Mouse (Mus musculus) urinary bladder, postnatal 10 days (tissue): ENCODE results near the gene Steap3.
A peak's percentile ranks its signal among the peaks of the same experiment; 100 is the strongest.

ENCODE experiments used
- DNase-seq: peaks from one replicate; pipeline ENCODE4 v3.0.0; 2022; ENCODE audit warnings: low spot score

Steap3 gene

DNA sequence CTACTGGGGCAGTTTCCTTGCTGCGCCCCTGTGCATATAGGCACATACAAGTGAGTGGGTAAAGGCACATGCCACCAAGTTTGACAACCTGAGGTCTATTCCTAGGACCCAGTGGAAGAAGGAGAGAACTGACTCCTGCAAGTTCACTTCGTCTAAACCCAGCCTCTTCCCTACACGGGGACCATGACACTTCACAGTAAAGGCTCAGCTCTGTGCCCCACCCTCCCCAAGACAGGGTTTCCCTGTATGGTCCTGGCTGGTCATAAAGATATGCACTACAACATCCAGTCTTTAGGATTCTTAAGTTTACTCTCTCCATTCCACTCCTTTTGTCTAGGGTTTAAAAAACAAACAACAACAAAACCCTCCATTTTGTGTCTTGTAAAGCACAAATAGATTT, 21.9 kb downstream of the Steap3 start:
- no peak for DNase-seq

DNA sequence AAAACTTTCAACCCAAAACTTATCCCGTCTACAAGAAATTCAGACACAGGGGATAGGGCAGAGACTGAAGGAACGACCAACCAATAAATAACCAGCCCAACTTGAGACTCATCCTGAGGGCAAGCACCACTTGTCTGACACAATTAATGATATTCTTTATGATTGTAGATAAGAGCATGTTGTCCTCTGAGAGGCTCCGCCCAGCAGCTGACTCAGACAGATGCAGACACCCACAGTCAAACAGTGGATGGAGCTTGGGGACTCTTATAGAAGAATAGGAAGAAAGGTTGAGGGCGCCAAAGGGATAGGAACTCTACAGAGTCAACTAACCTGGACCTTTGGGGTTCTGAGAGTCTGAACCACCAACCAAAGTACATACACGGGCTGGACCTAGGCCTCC, 22.7 kb downstream of the Steap3 start:
- DNase-seq = no peak

DNA sequence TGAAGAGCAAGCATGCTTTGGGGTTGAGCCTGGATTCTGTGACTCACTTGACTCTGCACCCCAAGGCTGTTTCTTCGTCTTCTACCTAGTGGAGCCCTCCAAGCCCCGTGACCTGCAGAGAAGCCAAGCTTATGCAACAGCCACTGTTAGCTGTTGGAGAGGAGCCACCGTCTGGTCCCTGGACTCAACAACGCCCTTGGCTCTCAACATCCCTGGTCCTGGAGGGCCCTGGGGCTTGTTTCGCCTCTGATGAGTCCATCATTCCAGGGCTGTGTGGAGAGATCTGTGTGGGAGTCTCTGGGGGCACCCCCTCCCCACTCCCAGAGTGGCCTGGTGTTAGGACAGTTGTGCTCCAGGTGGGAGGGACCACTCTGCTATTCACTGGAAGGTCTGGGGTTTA, 24.3 kb downstream of the Steap3 start:
- peak; percentile 40 for DNase-seq

DNA sequence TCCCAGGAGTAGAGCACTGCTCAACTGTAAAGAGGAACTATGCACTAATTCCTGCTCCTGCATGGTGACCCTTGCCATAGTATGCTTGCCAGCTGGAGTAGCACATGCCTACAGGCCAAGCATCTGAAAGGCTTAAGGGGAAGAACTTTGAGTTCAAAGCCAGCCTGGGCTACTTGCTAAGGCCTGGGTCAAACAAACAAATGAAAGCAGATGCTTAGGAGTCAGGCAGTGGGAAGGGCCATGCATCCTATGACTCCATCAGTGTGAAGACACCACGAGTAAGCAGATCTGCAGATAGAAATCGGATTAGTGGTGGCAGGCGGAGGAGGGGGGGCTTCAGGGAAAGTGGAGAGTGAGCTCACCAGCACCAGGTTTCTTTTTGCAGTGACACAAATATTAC, 25.2 kb downstream of the Steap3 start:
- no peak for DNase-seq

DNA sequence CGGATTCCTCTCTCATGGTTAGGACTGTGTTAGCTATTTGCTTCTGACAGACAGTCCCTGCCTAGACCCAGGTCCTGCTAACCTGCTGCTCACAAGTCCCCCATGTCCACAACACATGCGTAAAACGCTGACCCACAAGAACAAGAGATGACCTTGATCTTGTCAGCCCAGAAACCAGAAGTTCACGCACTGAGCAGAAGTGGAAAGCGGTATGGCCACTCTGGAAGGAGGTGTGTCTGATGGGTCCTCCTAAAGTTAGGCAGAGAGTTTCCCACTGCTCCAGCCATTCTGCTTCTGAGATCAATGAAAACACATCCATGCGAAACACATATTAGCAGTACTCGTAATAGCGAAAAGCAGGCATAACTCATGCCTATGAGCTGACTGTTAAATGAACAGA, 25.6 kb downstream of the Steap3 start:
- DNase-seq = no peak

DNA sequence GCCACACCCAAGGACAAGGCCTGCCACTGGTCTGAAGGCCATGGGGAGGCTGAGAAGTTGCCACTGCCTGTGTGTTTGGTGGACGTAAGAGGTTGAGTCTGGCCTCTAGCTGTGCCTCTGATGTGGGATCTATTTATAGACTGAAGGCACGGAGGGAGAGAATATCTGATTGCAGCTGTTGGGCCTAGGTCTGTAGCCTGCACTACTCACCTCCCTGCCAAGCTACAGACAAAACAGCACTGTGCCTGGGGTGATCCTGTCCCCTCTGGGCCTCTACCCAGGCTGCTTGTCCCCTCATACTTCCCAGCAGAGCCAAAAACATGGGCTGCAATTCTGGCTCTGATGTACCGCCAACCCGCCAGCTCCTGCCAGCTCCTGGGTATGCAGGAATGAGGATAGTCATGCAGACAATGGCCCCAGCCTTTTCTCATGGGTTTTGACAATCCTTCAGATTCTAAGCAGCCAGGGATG, 26.8 kb downstream of the Steap3 start:
- DNase-seq = no peak

DNA sequence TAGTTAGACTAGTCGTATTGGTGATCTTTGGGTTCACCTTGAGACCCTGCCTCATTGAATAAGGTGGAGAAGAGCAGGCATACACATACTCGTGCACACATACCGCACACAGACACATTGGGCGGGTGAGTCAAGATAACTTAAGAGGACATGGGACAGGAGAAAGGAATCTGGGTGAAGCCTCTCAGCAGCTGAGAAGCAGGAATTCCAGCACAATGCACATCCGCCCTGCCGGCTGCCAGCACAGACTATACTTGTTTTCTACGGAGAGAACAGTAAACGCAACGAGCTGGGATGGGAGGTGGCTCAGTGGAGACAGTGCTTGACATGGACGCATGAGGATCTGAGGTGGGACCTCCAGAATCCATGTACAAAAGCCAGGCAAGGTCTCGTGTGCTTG, 27.9 kb downstream of the Steap3 start:
- DNase-seq = no peak

DNA sequence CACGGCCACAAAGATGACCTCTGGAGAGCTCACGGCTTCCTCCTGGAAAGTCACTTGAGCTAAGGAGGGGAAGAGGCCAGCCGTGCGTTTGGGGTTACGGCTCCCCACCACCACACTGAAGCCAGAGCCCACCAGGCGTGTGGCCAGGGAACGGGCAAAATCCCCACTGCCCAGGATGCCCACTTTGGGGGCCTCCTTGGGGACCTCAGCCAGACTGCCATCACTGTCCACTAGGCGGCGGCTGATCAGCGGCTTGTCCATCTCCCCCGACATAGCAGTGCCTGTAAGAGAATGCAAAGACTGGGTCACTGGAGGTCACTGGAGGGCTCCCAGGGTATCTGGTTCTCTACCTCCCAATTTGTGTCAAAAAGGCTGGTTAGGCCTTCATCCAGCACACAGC, 28.5 kb downstream of the Steap3 start:
- no peak for DNase-seq

DNA sequence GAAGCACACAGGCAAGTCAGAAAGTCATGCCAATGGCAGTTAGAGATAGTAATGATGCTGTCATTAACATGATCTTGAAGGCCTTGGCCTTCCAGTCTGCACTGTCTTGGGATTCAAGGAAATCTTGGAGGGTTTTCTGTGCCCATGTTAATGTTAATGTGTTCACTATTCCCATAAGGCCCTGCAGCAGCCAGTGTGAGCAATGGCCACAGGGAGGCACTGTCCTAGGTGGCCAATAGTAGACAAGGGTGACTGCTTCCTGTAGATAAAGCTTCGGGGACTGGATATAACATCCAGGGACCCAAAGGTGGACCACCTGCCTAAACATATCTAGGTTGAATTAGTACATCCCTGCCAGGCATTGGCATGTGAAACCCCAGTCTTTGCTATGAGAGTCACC, 35.4 kb downstream of the Steap3 start:
- no peak for DNase-seq

DNA sequence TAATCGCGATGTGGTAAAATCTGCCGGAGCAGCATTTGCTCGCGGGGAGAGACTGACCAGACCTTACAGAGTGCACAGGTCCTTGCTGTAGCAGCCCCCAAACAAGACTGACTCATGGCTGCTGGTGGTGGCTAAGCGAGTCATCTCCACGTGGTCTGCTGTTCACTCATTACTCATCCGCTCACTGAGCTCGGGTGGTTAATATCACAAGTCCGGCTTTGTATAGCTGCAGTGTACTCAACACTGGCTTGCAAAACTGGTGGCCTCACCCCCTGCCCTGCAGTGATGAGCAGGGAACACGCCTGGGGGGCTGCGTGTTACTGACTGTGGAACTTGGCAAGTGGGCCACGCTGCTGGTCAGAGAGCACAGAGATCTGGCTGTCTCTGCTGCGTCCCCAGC, 36.1 kb downstream of the Steap3 start:
- DNase-seq = no peak

DNA sequence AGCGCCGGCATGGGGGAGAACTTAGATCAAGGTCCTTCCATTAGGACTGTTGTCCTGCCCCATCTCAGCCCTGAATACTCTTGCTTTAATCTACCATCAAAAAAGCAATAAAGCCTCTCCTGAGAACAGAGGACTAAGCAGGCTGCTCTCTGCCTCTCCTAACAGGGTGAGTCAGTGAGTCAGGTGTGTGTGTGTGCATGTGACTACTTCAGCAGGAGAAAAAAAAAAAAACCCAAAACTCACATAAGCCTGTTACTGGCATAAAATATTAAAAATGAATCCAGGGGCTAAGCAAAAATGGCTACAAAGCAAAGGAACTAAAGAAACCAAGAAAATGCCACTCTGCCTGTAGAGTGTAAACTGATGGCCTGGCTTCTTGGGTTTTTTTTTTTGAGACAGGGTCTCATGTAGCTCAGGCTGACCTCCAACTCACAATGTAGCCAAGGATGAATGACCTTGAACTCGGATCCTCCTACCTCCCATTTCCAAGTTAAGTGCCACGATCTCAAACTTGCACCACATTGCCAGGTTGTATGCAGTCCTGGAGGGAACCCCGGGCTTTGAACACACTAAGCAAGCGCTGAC, 36.8 kb downstream of the Steap3 start:
- no peak for DNase-seq

DNA sequence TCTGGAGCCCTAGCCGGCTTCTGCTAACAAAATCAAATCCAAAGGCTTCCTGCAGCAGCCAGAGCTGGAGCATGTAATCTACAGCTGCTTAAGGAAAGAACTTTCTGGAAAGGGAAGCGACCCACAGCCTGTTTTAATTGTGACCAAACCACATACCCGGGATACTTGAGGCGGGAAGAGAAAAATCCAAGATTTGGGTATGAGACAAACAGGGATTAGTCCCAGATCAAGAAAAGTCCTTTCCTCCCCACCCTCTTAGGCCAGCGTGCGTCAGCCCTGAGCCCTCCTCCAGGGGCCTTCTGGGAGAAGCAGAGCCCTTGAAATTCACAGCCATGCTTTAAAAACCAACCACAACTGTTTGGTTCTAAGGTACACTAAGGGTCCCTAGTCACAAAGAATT, 40.3 kb downstream of the Steap3 start:
- no peak for DNase-seq

DNA sequence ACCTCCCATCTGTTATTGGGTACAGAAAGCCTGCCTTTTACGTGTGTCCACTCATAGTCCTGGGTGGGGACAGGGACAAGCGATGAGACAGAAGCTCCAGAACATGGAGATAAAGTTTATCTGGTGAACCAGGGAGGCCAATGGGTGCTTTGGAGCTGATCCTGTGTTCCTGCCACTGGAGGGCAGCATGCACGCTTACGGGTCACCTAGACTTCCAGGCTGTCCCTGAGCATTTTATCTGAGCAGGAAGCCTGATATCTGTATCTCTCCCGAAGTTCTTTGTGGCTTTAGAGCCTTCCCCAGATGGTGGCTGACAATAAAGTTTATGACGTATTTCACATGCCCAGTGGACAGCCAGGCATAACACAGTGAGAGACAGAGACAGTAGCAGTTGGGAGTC, 41.2 kb downstream of the Steap3 start:
- DNase-seq = no peak

DNA sequence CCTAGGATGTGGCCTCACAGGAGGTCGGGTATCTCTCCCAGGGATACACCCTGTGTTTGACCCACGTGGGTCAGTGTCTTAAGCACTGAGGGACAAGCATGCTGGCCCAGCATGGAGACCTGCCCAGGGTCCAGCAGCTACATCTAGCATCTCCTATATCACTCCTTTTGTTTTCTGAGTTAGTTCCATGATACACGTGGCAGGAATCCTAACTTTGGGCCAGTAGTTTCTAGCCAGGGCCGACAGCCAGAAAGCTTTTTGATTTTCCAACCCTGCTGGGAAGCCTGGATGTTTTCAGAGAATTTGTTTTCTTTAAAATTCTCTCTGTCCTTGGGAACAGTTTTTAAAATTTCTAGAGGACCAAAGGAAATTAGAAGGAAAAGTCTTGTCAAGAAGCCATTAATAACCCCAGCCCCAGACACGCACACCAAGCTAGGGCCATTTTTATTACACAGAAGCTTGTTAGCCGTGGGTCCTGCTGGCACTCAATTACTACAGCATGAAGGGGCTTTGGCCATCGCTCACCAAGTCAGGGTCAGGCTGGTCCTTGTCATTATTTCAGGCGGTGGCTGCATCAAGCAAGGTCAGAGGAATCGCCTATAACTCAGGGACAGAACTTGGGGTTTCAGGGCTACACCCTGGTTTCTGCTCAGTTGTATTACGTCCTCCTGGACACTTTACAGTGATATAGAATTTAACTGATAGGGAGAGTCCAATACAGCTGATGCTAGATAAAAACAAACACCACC, 42.6 kb downstream of the Steap3 start:
- no peak for DNase-seq

DNA sequence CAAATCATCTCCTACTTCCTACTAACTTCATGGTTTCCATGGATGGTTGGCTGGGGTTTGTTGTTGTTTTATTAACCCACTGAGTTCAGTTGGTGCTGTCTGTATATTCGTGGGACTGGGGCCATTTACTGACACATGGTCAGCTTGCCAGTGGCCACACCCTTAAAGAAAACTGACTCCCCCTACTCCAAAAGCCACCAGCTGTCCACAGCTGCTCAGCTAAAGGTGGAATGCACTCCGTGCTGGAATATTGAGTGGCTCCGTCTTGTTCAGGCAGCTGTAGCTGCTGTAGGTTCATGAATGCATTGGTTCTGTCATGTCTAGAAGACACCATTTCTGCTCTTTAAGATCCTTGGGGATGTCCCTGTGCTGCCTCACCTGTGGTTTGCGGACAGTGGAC, 48.9 kb downstream of the Steap3 start:
- DNase-seq = no peak

DNA sequence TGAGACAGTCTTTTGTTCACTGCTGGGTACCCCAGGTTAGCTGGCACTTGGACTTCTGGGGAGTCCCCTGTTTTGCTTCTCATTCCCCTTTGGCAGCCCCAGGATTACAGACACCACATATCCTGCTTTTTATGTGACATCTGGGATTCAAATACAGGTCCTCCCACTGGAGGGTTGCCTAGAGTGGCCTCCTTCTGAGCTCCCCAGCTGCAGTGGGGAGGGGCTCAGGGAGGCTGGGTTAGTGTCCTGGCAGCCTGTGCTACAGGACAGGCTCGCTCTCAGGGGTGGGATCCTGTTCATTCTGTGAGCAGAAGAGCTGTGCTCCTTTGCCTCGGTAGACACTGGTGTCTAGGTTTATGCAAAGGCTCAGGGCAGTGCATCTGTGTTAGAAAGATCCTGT, 51.2 kb downstream of the Steap3 start:
- DNase-seq = no peak

DNA sequence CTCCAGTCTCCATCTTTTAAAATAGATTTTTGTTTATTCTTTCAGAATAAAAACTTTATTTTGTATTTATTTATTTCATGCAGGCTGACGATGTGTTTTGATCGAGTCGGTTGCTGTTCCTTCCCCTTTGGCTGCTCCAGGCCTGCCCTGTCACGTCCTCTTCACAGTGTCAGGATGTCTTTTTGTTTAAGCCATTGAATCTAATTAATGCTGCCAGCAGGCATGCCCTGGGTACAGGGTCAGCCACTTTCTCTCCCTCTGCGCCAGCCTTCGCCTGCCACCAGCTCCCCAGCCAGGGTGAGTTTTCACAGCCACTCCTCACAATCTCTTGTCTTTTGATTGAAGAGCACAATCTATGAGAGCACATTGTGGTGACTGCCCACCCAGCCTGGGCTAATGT, 51.7 kb downstream of the Steap3 start:
- no peak for DNase-seq

DNA sequence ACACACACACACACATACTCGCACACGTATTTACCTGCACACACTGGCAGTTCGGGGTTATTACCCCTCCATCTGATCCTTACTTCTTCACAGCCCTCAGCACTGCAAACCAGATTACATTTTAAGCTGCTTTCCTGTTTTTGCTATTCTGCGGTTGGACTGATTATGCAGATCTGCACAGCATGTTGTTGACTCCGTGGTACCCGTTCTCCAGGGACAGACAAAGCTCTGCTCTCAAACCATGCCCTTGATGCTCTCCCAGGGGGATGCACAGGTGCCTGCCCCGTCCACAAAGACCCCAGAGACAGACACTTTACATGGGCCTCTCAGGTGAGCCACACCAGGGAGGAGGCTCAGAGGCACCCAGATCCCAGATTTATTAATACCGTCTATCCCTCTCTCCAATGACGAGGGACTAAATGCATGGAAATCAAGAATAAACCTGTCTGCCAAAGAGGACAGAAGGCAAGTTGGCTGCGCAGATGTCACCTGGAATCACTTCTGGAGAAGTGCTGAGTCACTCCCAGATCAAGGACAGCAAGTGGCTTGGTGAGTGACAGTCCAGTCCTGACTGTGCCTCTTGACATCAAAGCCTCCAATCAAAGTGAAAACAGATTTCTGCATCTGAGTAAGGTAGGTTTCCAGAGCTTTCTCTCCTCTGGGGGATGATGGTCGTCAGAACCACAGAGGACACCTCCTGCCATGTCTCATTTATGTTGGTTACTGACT, 63.8 kb downstream of the Steap3 start:
- DNase-seq = no peak

DNA sequence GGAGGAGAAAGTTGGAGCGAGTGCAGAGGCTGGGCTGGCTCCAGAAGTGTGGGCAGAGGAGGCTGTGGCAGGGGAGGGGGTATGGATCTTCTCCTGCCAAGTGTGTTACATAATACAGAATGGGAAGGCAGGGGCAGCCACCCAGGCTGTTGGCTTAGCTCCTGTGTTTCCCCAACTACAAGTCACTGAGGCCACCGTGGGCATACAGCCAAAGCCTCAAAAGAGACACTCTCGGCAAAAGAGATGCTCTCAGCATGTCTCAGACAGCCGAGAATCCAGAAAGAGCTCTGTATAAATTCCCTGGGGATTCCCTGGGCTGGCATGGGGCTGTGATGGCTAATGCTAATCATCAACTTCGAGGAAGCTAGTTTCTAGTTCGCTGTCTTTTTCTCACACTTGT, 64.9 kb downstream of the Steap3 start:
- no peak for DNase-seq

DNA sequence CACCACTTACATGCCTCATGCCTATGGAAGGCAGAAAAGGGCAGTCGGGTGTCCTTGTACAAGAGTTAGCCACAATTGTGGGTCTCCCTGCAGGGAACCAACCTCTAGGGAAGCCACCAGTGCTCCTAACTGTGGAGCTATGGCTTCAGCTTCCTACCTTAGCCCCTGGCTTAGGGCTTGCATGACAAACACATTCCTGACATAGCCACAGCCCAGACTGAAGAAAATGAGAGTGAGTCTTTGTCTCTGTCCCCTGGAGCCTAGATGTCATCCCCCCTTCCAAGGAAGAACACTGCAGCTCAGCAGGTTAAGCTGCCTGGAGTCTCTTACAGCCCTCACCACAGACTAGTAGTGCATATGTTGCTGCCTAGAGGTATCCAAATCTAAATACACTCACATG, 67.7 kb downstream of the Steap3 start:
- DNase-seq = no peak

DNA sequence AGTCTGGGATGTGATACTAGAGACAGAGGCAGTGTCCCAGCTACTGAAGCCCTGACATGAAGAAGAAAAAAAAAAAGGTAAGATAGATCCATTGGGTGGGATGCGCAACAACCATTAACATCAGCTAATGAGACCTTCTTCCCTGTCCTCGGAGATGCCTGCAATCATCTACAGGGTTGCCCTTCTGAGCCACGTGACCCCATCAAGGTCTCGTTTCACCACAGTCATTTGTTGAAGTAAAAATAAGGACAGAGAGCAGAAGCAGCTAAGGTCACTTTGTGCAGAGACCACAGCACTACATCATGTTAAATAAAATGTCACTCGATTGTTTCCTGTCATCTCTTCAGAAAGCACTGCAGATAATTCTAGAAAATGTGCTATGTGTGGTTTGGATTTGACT, 68.7 kb downstream of the Steap3 start:
- DNase-seq = no peak

DNA sequence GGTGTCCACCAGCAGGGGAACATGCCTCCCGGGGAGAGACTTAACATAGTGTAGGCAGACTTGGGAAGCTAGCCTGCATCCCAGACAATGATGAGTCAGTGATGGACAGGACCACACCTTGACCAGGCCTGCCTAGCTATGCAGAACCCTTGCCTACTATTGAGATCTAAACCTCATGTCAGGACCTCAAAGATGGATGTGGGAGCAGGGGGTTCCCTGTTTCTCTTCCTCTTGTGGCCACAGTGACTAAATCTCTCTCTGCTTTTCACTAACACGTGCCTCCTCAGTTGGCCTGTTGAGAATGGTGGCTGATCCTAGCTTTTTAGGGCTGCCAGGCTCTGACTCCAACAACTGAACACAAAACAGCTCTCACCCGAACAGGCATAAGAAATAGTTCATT, 70.0 kb downstream of the Steap3 start:
- DNase-seq = no peak

DNA sequence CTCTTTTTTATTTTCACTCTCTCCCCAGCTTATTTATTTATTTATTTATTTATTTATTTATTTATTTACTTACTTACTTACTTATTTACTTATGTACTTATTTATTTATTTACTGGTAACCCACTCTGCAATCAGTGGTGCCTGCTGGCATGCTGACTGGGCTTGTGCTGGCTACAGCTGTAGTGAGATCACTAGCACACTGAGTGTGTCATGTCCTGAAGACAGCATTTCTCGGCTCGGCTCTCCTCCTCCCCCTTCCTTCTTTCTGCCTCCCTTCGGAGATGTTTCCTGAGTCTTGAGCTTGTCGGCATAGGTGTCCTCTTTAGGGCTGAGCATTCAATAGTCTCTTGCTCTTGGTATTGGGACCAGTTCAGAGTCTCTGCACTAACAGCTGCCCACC, 73.6 kb downstream of the Steap3 start:
- DNase-seq = no peak

DNA sequence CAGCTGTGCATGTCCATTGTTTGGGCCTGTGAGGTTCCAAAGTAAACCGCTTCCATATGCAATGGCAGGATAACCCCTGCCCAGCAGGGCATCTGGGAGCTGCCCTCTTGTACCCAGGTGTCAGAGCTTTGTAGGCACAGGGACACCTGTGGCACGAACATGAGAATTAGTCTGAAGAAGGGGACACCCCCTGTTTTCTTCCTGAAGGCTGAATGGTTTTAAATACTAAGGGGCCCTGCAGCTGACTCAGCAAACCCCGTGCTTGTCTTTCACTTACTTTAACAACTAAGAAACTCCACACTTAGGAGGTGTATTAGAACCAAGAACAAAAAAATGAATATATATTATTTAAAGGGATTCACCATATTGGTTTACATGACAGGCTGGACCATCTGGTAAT, 74.4 kb downstream of the Steap3 start:
- no peak for DNase-seq
